Mouse (Mus musculus) CD4-positive, CD25-positive, alpha-beta regulatory T cell (primary cell): ENCODE data around the gene Tpt1. TPM values are rescaled to one million over a fixed set of nuclear protein-coding genes. Genes with fewer than 3 reads are reported as not detected.

Source experiments
- polyA plus RNA-seq: library from polyadenylated mRNA; unstranded; fragments of 100-300 nt; shearing (Covaris generic); gene quantifications from one replicate; pipeline ENCODE4 v1.2.1, GENCODE M21; 2017

Gene Tpt1
- polyA plus RNA-seq: 1,385 TPM

DNA sequence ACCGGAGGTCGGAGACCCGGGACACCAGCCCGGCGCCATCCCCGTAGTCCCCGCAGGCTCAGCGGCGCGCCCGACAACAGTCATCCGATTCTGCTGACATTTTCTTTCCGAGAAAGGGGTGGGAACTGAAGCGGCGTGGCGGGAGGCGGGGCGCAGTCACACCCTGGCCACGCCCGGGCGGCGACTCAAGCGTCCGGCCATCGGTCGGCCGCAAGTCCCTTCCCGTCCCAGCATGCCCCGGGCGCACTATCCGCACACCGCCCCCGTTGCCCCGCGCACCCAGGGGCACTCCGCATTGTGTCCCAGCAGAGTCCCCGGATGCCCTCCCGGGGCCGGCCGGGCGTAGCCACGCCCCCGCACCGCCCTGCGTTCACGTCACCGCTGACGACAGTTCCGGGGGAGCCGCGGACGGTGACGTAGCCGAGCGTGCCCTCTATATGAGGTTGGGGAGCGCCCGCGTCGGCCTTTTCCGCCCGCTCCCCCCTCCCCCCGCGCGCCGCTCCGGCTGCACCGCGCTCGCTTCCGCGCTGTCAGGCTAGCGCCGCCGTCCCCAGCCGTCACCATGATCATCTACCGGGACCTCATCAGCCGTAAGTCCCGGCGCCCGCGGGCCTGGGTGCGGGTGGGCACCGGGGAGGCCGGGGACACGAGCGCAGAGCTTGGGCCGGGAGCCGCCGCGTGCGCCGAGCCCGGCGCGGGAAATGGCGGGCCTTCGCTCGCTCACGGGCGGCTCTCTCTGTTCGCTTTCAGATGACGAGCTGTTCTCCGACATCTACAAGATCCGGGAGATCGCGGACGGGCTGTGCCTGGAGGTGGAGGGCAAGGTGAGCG is at the start of gene Tpt1:
Gene Tpt1, plus strand, starts transcription at position 227 of the 831 bp plus-strand sequence.

Other genes with a start within 250 kb of the Tpt1 start
- gene Erich6b, start 202.8 kb upstream of the Tpt1 start, polyA plus RNA-seq: not detected
- gene Cog3, start 90.6 kb upstream of the Tpt1 start, polyA plus RNA-seq: 36.1 TPM
- gene Slc25a30, start 58.1 kb upstream of the Tpt1 start, polyA plus RNA-seq: 11.7 TPM
- gene Kctd4, start 109.9 kb downstream of the Tpt1 start, polyA plus RNA-seq: 0.50 TPM
- gene Gtf2f2, start 165.8 kb downstream of the Tpt1 start, polyA plus RNA-seq: 40.9 TPM